Mouse (Mus musculus) gonadal fat pad, adult 2 months (tissue): ENCODE results near the gene Olfr473. TPM values are rescaled to one million over a fixed set of nuclear protein-coding genes. Genes with fewer than 3 reads are reported as not detected.
"Not testable (repeated sequence)": the region's sequence is repeated elsewhere in the genome, so short reads cannot be mapped to it uniquely, and the experiment has no call there.

Experiments used
- DNase-seq: peaks from one replicate; pipeline ENCODE4 v3.0.0-alpha.2; 2012; ENCODE audit warnings: low read depth
- polyA plus RNA-seq: library from polyadenylated mRNA; depleted of rRNA; stranded (reverse); fragments of >200 nt; gene quantifications from 2 replicates; pipeline ENCODE4 v1.2.3, GENCODE M21; 2012; rRNA removed

The Olfr473 gene
- polyA plus RNA-seq, result not detected in 2 replicates

DNA sequence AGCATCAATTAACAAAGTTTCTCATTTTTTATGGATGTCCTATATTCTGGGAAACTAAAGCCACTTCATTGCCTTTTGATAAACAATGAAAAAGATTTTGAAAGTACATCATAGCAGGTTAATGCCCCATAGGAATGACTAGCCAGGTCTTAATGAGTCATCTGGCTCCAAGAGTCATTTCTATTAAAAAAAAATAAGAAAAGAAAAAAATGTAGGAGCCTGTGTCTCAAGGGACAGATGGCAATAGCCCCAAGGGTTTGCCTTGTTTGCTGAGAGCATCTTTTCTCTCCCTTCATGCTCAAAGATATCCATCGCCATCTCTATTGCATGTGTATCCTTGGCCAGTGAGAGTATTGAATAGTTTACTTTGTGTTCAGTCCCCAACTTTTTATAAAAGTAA lies at the start of gene Olfr473:
TSS of gene Olfr473 (plus strand) at position 301 of the 400 bp plus-strand sequence.
- DNase-seq, result no peak

DNA sequence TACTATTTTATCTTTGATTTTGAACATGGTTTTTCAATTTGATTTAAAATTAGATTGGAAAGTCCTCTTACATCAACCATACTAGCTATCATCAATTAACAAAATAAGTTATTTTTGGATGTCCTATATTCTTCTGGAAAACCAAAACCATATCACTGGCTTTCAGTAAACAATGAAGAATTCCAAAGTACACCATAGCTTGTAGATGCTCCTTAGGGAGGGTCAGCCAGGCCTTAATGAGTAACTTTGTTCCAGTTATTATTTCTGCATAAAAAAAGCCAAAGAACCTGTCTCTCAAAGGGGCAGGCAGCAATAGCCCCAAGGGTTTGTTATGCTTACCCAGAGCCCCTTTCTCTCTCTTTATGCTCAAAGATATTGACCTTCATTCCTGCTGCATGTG lies 32.6 kb upstream of the Olfr473 start, which contains the start of gene Olfr472:
TSS of gene Olfr472 (plus strand) at position 301 of the 400 bp plus-strand sequence.
- no peak for DNase-seq

DNA sequence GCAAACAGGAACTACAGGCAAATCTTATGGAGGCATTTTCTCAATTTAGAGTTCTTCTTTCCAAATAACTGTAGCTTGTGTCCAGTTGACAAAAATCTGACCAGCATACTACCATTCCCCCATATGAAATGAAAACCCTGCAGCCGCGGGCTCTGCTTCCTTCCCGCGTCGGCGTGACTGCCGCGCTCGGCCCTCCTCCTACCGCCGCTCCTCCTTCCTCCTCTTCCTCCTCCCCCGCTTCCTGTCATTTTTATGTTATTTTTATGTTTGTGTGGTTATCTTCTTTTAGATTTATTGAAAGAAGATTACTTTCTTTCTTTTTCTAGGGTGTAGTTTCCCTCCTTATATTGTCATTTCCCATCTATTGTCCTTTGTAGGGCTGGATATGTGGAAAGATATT lies 22.3 kb downstream of the Olfr473 start:
- not testable (repeated sequence) for DNase-seq

DNA sequence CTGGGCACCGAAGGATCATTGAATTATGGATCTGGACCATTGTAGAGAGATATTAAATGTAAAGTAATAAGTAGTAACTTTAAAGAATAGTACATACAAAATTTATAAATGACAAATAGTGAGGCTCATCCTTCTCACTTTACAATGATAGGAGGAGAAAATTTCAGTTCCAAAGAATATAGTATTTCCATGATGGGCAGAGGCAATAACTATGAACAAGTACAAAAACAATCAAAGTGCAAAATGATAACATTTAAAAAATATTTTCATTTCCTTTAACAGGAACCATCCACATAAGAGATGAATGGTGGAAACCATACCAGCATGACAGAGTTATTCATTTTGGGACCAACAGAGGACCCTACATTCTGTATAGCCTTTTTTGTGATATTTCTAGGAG lies 24.1 kb downstream of the Olfr473 start, which contains the start of gene Olfr474:
TSS of gene Olfr474 (plus strand) at position 301 of the 400 bp plus-strand sequence.
- no peak for DNase-seq

DNA sequence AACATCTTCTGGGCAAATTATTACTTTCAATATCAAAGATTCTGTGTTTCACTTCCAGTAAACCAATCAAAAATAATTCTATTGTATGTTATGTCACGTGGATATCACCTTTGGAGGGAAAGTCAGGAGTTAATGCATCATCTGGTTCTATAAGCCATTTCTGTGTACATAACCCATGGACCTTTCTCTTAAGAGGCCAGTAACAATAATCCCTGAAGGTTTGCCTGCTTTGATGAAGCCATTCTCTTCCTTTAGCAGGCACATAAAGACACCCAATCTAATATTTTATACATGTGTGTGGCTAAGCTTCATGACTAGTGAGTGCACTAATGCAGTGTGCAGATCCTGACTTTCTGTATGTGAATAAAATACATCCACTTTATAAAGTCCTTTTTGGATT lies 34.3 kb downstream of the Olfr473 start, which contains the start of gene Olfr476:
TSS of gene Olfr476 (plus strand) at position 301 of the 400 bp plus-strand sequence.
- no peak for DNase-seq

Other genes with a start within 250 kb of the Olfr473 start
- 9.3 and 9.4 TPM in 2 replicates for gene Cyb5r2, start 172.4 kb upstream of the Olfr473 start, polyA plus RNA-seq
- 268 and 353 TPM in 2 replicates for gene Ovch2, start 129.2 kb upstream of the Olfr473 start, polyA plus RNA-seq
- gene Olfr467, start 118.2 kb upstream of the Olfr473 start, polyA plus RNA-seq, result 2.8 and 3.7 TPM in 2 replicates
- not detected in 2 replicates for gene Olfr469, start 104.9 kb upstream of the Olfr473 start, polyA plus RNA-seq
- gene Olfr470, start 83.0 kb upstream of the Olfr473 start, polyA plus RNA-seq, result not detected in 2 replicates
- not detected in 2 replicates for gene Olfr472, start 32.5 kb upstream of the Olfr473 start, polyA plus RNA-seq
- not detected in 2 replicates for gene Olfr474, start 24.2 kb downstream of the Olfr473 start, polyA plus RNA-seq
- gene Olfr476, start 34.4 kb downstream of the Olfr473 start, polyA plus RNA-seq, result not detected in 2 replicates
- not detected in 2 replicates for gene Olfr477, start 56.2 kb downstream of the Olfr473 start, polyA plus RNA-seq
- gene Olfr478, start 103.5 kb downstream of the Olfr473 start, polyA plus RNA-seq, result not detected in 2 replicates
- not detected in 2 replicates for gene Olfr479, start 120.2 kb downstream of the Olfr473 start, polyA plus RNA-seq
- gene Olfr480, start 136.9 kb downstream of the Olfr473 start, polyA plus RNA-seq, result not detected in 2 replicates
- not detected in 2 replicates for gene Olfr481, start 149.4 kb downstream of the Olfr473 start, polyA plus RNA-seq
- gene Olfr482, start 167.1 kb downstream of the Olfr473 start, polyA plus RNA-seq, result not detected in 2 replicates
- gene Olfr483, start 170.4 kb downstream of the Olfr473 start, polyA plus RNA-seq, result not detected in 2 replicates
- gene Olfr484, start 197.0 kb downstream of the Olfr473 start, polyA plus RNA-seq, result not detected in 2 replicates
- not detected in 2 replicates for gene Olfr485, start 229.4 kb downstream of the Olfr473 start, polyA plus RNA-seq
- not detected in 2 replicates for gene Olfr486, start 242.3 kb downstream of the Olfr473 start, polyA plus RNA-seq